Mouse (Mus musculus) liver, adult (tissue): ENCODE measurements around the gene Chchd3.

Experiments used
- GATA4 ChIP-seq: IDR thresholded peaks from 2 replicates; pipeline ENCODE4 v1.6.1; 2014; ENCODE audit warnings: mild to moderate bottlenecking, low read length; ENCODE audit not compliant: insufficient replicate concordance

Gene Chchd3

GRCm38 (mm10) chr6:32801776-32802175 lies 258.3 kb downstream of the Chchd3 start:
- TF ChIP-seq GATA4 = no peak

GRCm38 (mm10) chr6:32797525-32797924 lies 262.5 kb downstream of the Chchd3 start:
- TF ChIP-seq GATA4 = no peak

- TF ChIP-seq GATA4 = no peak
Observed at GRCm38 (mm10) chr6:32795653-32796500, 264.2 kb downstream of the Chchd3 start.

GRCm38 (mm10) chr6:32793575-32793974 lies 266.5 kb downstream of the Chchd3 start:
- TF ChIP-seq GATA4 = no peak

GRCm38 (mm10) chr6:32793163-32793562 lies 266.9 kb downstream of the Chchd3 start:
- no peak for TF ChIP-seq GATA4

- no peak for TF ChIP-seq GATA4
Observed at GRCm38 (mm10) chr6:32790487-32790886, 269.6 kb downstream of the Chchd3 start.

GRCm38 (mm10) chr6:32787399-32787798 lies 272.7 kb downstream of the Chchd3 start:
- no peak for TF ChIP-seq GATA4

GRCm38 (mm10) chr6:32786196-32786595 lies 273.9 kb downstream of the Chchd3 start:
- no peak for TF ChIP-seq GATA4

GRCm38 (mm10) chr6:32783102-32783501 lies 277.0 kb downstream of the Chchd3 start:
- TF ChIP-seq GATA4 = no peak

GRCm38 (mm10) chr6:32780602-32781001 lies 279.5 kb downstream of the Chchd3 start:
- TF ChIP-seq GATA4 = no peak

GRCm38 (mm10) chr6:32776384-32776783 lies 283.7 kb downstream of the Chchd3 start:
- TF ChIP-seq GATA4 = no peak

GRCm38 (mm10) chr6:32754524-32754923 lies 305.5 kb downstream of the Chchd3 start:
- no peak for TF ChIP-seq GATA4

- no peak for TF ChIP-seq GATA4
Observed at GRCm38 (mm10) chr6:32749821-32750220, 310.2 kb downstream of the Chchd3 start.

- no peak for TF ChIP-seq GATA4
Observed at GRCm38 (mm10) chr6:32748777-32749176, 311.3 kb downstream of the Chchd3 start.

- TF ChIP-seq GATA4 = no peak
Observed at GRCm38 (mm10) chr6:32747333-32747732, 312.7 kb downstream of the Chchd3 start.
